Mouse (Mus musculus): ENCODE measurements around the gene Farp1.

Gene Farp1

GRCm38 (mm10) chr14:121261229-121261879, 226.4 kb downstream of the Farp1 start:
- no peak for DNase-seq (ENCODE audit: low read depth, low spot score)

GRCm38 (mm10) chr14:121262606-121263005, 227.6 kb downstream of the Farp1 start:
- no peak for DNase-seq (ENCODE audit: low read depth, low spot score)

DNA sequence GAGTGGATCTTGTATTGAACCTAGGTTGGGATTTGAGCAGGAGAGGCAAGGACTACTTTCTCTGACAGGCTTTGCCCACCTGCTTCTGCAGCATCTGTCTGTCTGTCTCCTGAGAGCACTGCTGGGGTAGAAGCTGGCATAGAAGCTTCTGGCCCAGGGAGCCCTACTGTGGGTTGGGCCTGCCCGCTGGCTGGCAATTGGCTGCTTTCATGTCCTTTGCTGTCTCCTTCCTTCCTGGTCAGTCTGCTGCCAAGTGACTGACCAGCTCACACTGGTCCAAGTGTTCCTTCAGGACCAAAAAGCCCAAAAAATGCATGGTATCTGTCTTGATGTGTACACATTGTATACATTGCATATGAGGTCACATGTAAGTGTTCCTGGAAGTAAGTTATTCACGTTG, 228.9 kb downstream of the Farp1 start:
- no peak for DNase-seq (ENCODE audit: low read depth, low spot score)

- no peak for DNase-seq (ENCODE audit: low read depth, low spot score)
These were observed 229.5 kb downstream of the Farp1 start for GRCm38 (mm10) chr14:121264453-121264852.

DNA sequence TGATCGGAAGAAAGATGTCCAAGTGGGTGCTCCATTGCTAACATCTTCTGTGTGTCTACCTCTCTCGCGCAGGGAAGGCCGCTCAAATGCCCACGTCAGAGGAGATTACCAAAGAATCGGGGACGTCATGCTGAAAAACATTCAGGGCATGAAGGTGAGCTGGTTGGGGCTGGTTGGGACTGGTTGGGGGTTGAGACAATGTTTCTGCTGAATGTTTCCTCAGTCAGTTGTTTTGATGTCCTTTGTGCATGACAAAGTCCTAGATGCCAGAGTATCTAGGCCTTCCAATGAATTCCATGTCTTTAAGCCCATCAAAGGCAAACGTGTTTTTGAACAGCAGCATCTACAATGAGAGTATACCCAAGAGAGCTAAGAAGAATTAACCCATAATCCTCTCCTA, 232.8 kb downstream of the Farp1 start:
- no peak for DNase-seq (ENCODE audit: low read depth, low spot score)

DNA sequence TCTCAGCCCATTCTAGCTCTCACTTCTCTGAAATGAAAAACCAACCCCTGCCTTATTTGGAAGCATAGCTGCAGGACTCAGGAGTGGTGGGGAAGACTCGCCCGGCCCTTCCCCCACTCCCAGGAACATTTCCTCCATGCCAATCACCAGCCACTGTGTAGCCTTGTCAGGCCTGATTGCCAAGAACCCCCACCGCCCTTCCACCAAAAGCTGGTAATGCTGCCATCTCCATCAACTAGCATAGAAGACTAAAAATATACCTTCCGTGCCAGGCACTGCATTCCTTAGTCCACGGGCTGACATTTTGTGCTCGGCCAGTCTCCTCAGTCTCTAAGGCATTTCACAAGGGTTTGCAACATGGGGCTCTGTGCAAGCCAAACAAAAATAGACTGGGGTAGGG, 235.5 kb downstream of the Farp1 start:
- no peak for DNase-seq (ENCODE audit: low read depth, low spot score)

- DNase-seq (ENCODE audit: low read depth, low spot score), result no peak
These were observed 240.0 kb downstream of the Farp1 start for GRCm38 (mm10) chr14:121274985-121275384.

- no peak for DNase-seq (ENCODE audit: low read depth, low spot score)
These were observed 241.0 kb downstream of the Farp1 start for GRCm38 (mm10) chr14:121276016-121276415.

GRCm38 (mm10) chr14:121279106-121279505, 244.1 kb downstream of the Farp1 start:
- DNase-seq (ENCODE audit: low read depth, low spot score), result peak; percentile 66

DNA sequence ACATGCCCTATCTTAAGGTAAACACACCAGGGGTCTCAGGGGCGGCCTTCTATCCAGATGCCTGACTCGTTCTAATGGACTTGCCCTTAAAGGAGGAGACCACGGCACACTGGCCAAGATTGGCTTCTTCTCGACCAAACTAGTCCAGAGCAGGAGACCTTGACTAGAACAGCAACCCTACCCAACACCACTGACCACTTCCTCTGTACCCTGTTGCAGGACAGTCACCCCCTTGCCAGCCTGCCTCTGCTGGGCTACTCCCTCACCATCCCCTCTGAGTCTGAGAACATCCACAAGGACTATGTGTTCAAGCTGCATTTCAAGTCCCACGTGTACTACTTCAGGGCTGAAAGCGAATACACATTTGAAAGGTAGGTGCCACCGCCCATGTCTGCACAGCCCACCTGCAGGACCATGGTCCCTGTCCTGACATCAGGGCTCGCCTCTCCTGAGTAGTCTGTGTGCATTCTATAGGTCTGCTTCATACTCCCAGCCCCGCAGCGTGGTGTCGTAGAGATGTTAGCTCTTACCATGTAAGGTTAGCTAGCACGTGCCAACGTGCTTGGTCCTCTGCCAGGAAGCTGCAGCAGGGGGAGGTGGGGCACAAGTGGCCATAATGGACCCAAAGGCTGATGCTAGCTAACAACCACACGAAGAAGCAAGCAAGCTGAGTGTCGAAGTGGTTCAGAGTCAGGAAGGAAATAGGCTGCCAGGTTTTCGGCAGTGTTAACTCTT, 245.8 kb downstream of the Farp1 start:
- DNase-seq (ENCODE audit: low read depth, low spot score), result peak; percentile 26

DNA sequence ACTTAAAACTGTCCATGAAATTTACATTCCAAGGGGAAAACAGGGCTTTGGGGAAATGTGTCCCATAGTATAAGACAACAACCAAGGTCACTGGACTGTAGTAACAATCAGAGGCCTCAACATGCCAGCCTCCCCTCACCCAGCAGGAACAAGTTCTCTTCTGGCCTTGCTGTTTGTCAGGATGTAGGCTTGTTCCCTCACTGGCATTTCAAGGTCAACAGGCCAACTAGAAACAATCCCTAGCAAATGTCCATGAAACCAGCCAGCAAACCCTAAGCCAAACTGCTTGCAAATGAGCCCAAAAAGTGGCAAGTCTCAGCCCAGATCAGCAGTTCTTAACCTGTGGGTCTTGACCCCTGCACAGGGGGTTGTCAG, 246.3 kb downstream of the Farp1 start:
- DNase-seq (ENCODE audit: low read depth, low spot score), result no peak

GRCm38 (mm10) chr14:121285379-121286120, 250.6 kb downstream of the Farp1 start:
- no peak for DNase-seq (ENCODE audit: low read depth, low spot score)

DNA sequence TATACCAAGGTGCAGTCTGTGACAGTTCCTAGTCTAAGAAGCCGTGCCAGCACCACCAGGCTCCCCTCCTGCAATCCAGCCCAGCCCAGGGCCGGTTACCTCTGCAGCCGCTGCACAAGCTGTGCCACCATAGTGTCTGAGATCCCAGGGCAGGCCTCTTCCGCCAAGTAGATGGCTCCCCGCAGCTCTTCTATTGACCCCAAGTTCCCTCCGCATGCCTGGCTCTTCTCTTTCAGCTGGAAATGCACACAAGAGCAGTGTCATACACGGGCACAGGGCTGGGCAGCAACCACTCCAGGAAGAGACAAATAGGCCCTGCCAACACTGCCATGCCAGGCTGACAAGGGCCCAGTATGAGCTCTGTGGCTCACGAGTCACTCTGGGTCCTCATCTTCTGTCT, 256.9 kb downstream of the Farp1 start:
- DNase-seq (ENCODE audit: low read depth, low spot score), result no peak

DNA sequence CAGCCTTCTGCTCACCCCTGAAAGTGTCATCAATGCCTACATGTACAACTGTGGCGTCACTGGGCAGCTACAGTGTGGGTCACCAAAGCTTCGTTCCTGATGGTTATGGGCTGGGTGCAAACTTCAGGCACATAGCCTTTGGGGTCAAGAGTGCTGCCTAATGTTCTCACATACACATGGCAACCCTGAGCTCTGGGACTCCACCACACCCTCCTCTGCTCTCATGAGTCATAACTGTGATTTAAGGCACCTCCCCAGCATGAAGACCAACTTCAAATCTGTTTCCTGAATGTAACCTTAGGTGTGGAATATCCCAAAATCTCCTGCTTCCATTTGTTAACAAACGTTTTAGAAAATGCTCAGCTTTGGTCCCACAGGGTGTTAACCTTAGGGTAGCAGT, 257.4 kb downstream of the Farp1 start:
- DNase-seq (ENCODE audit: low read depth, low spot score), result no peak

DNA sequence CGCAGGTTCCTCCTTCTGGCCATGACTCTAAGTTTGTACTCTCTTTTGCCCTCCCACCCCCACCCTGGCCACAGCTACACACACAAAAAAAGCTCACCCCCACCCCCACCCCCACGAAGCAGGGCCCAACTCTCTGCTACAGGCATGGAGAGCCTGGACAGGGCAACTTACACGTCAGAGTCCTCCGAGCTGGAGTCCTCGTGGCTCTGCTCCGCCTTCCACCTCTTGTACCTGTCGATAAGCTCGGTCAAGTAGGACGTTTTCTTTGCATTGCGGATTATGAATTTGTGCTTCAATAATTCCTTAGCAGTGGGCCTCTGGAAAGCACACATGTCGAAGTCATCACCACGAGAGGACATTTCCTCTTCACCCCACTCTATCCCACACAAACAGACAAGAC, 259.5 kb downstream of the Farp1 start:
- no peak for DNase-seq (ENCODE audit: low read depth, low spot score)

DNA sequence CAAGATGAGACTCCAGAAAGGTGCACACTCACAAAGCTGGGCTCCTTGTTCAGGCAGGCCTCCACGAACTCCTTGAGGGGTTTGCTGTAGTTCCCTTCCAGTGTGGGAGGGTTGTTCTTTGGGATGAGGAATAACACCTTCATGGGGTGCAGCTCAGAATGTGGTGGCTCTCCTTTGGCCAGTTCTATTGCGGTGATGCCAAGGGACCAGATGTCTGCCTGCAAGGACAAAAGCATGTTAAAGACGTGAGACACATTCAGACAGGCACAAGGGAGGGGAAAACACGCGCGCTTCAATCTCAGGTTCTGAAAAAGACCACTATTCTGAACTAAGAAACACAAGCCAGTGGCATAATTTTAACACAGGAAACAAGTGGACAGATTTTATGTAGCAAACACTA, 262.1 kb downstream of the Farp1 start:
- no peak for DNase-seq (ENCODE audit: low read depth, low spot score)

DNA sequence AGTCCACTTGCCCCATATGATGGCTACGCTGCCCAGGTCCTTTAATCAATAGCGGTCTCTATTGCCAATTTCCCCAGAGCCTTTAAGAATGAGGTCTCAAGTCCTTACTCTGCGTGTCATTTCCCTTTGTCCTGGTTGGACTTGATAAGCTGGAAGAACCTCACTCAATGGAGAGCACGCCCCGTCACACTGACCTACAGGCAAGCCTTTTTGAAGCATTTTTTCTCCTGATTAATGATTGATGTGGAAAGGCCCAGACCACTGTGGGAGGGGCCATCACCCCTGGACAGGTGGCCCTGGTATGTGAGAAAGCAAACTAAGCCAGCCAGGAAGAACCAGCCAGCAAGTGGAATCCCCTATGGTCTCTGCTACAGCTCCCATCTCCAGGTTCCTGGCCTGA, 263.5 kb downstream of the Farp1 start:
- DNase-seq (ENCODE audit: low read depth, low spot score), result no peak

GRCm38 (mm10) chr14:121299093-121299492, 264.1 kb downstream of the Farp1 start:
- DNase-seq (ENCODE audit: low read depth, low spot score), result no peak

DNA sequence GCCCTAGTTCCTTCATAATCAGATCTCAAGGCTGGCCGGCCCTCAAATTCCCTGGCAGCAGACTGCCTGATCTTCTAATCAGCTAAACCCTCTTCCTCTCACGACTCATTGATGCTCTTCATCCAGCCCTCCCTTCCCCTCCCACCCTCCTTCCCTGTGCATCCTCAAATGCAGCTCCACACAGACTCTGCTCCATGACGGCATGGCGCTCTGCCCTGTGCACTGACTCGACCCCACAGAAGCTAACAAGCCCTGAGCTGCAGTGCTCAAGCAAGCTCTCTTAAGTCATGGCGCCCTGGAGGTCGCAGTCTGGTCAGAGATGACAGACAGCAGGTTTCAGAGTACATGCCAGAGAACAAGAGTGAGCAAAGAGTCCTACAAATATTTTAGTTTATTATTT, 269.5 kb downstream of the Farp1 start:
- DNase-seq (ENCODE audit: low read depth, low spot score), result no peak

DNA sequence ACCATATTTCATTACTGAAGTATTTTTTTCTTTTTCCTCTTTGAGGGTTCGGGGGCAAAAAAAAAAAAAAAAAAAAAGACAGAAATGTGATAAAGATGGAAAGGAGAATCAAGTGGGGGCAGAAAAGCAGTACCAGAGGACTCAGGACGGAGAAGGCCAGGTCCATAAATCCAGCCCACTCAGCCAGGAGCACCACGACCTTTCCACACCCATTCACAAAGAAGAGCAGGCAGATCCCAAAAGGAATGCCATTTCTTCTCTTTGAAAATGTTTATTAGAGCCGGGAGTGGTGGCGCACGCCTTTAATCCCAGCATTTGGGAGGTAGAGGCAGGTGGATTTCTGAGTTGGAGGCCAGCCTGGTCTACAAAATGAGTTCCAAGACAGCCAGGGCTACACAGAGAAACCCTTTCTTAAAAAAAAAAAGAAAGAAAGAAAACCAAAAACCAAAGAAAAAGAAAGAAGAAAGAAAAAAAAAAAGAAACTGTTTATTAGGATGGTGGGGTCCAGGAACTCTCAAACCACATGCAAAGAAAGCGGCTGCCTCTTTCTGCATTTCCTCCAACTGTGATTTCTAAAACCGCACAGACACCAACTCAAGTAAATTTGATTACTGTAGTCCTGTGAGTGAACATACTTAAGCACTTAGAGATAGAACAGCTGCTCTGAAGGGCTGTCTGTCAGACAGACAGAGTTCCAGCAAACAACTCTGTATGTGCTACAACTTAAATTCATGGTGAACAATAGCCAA, 270.5 kb downstream of the Farp1 start:
- DNase-seq (ENCODE audit: low read depth, low spot score), result no peak

- DNase-seq (ENCODE audit: low read depth, low spot score), result no peak
These were observed 274.9 kb downstream of the Farp1 start for GRCm38 (mm10) chr14:121309909-121310308.
